Mouse (Mus musculus): ENCODE results near the gene Hvcn1. TPM values are rescaled to one million over a fixed set of nuclear protein-coding genes. Genes with fewer than 3 reads are reported as not detected.
A peak's percentile ranks its signal among the peaks of the same experiment; 100 is the strongest.

Gene Hvcn1
- total and polyA plus RNA-seq, 3 experiments, result 0.27 to 1.6 (median 0.27) TPM

GRCm38 (mm10) chr5:122278946-122279345 lies 72.3 kb downstream of the Hvcn1 start:
- Histone ChIP-seq H3K36me3 (replicated peaks) (no peaks in the 10 kb centered on the region), H3K27me3 (ENCODE audit: insufficient read depth, low read length) (peaks cover 39% of the 10 kb centered on the region), H3K9me3 (replicated peaks) (no peaks in the 10 kb centered on the region), H3K4me3 (ENCODE audit: low read depth, low read length) (no peak overlapping the region), H3K4me1 (ENCODE audit: insufficient read depth, low read depth, low read length) (peaks cover 24% of the 10 kb centered on the region)
- ATAC-seq (ENCODE audit: extremely low read depth, insufficient number of reproducible peaks, low FRiP score, poor library complexity, severe bottlenecking), result no peak
- TF ChIP-seq GATA2 (IDR thresholded peaks at IDR 0.05; ENCODE audit: borderline replicate concordance, low read depth, low read length) (no peak), CTCF (IDR thresholded peaks at IDR 0.05; ENCODE audit: low read depth, low read length) (no peak), TAL1 (conservative IDR thresholded peaks at IDR 0.05; ENCODE audit: low read depth, low read length) (no peak), GATA1 (IDR thresholded peaks at IDR 0.05; ENCODE audit: borderline replicate concordance, low read length) (no peak), POLR2AphosphoS5 (IDR thresholded peaks at IDR 0.05; ENCODE audit: insufficient replicate concordance, low read depth, low read length) (no peak)
- DNase-seq (ENCODE audit: low spot score), result no peak

GRCm38 (mm10) chr5:122279799-122280421 lies 73.3 kb downstream of the Hvcn1 start:
- Histone ChIP-seq H3K4me1 (ENCODE audit: insufficient read depth, low read depth, low read length) (peaks cover 23% of the 10 kb centered on the region), H3K4me3 (ENCODE audit: low read depth, low read length) (no peak overlapping the region), H3K27me3 (ENCODE audit: insufficient read depth, low read length) (peaks cover 34% of the 10 kb centered on the region), H3K36me3 (replicated peaks) (no peaks in the 10 kb centered on the region), H3K9me3 (replicated peaks) (no peaks in the 10 kb centered on the region)
- ATAC-seq (ENCODE audit: extremely low read depth, insufficient number of reproducible peaks, low FRiP score, poor library complexity, severe bottlenecking) (no peak), DNase-seq (ENCODE audit: low spot score) (no peak)
- TF ChIP-seq GATA2 (IDR thresholded peaks at IDR 0.05; ENCODE audit: borderline replicate concordance, low read depth, low read length), result no peak
- TF ChIP-seq POLR2AphosphoS5 (IDR thresholded peaks at IDR 0.05; ENCODE audit: insufficient replicate concordance, low read depth, low read length), result no peak
- no peak for TF ChIP-seq CTCF (IDR thresholded peaks at IDR 0.05; ENCODE audit: low read depth, low read length)
- no peak for TF ChIP-seq TAL1 (conservative IDR thresholded peaks at IDR 0.05; ENCODE audit: low read depth, low read length)
- no peak for TF ChIP-seq GATA1 (IDR thresholded peaks at IDR 0.05; ENCODE audit: borderline replicate concordance, low read length)

GRCm38 (mm10) chr5:122280422-122280826 lies 73.8 kb downstream of the Hvcn1 start:
- DNase-seq (ENCODE audit: low spot score), result no peak
- Histone ChIP-seq H3K27me3 (ENCODE audit: insufficient read depth, low read length) (peaks cover 29% of the 10 kb centered on the region), H3K36me3 (replicated peaks) (no peaks in the 10 kb centered on the region), H3K4me3 (ENCODE audit: low read depth, low read length) (no peak overlapping the region), H3K4me1 (ENCODE audit: insufficient read depth, low read depth, low read length) (peaks cover 28% of the 10 kb centered on the region), H3K9me3 (replicated peaks) (no peaks in the 10 kb centered on the region)
- no peak for ATAC-seq (ENCODE audit: extremely low read depth, insufficient number of reproducible peaks, low FRiP score, poor library complexity, severe bottlenecking)
- no peak for TF ChIP-seq CTCF (IDR thresholded peaks at IDR 0.05; ENCODE audit: low read depth, low read length)
- TF ChIP-seq TAL1 (conservative IDR thresholded peaks at IDR 0.05; ENCODE audit: low read depth, low read length), result no peak
- no peak for TF ChIP-seq GATA1 (IDR thresholded peaks at IDR 0.05; ENCODE audit: borderline replicate concordance, low read length)
- TF ChIP-seq GATA2 (IDR thresholded peaks at IDR 0.05; ENCODE audit: borderline replicate concordance, low read depth, low read length), result no peak
- no peak for TF ChIP-seq POLR2AphosphoS5 (IDR thresholded peaks at IDR 0.05; ENCODE audit: insufficient replicate concordance, low read depth, low read length)

GRCm38 (mm10) chr5:122280827-122281462 lies 74.3 kb downstream of the Hvcn1 start:
- ATAC-seq (ENCODE audit: extremely low read depth, insufficient number of reproducible peaks, low FRiP score, poor library complexity, severe bottlenecking), result no peak
- Histone ChIP-seq H3K4me1 (ENCODE audit: insufficient read depth, low read depth, low read length) (peaks cover 33% of the 10 kb centered on the region), H3K36me3 (replicated peaks) (no peaks in the 10 kb centered on the region), H3K4me3 (ENCODE audit: low read depth, low read length) (no peak overlapping the region), H3K27me3 (ENCODE audit: insufficient read depth, low read length) (peaks cover 24% of the 10 kb centered on the region), H3K9me3 (replicated peaks) (no peaks in the 10 kb centered on the region)
- TF ChIP-seq GATA1 (IDR thresholded peaks at IDR 0.05; ENCODE audit: borderline replicate concordance, low read length), result no peak
- TF ChIP-seq TAL1 (conservative IDR thresholded peaks at IDR 0.05; ENCODE audit: low read depth, low read length), result no peak
- TF ChIP-seq CTCF (IDR thresholded peaks at IDR 0.05; ENCODE audit: low read depth, low read length), result no peak
- TF ChIP-seq GATA2 (IDR thresholded peaks at IDR 0.05; ENCODE audit: borderline replicate concordance, low read depth, low read length), result no peak
- no peak for TF ChIP-seq POLR2AphosphoS5 (IDR thresholded peaks at IDR 0.05; ENCODE audit: insufficient replicate concordance, low read depth, low read length)
- no peak for DNase-seq (ENCODE audit: low spot score)

GRCm38 (mm10) chr5:122283828-122284182 lies 77.2 kb downstream of the Hvcn1 start:
- TF ChIP-seq CTCF (IDR thresholded peaks at IDR 0.05; ENCODE audit: low read depth, low read length), result no peak
- no peak for TF ChIP-seq GATA1 (IDR thresholded peaks at IDR 0.05; ENCODE audit: borderline replicate concordance, low read length)
- TF ChIP-seq TAL1 (conservative IDR thresholded peaks at IDR 0.05; ENCODE audit: low read depth, low read length), result no peak
- TF ChIP-seq POLR2AphosphoS5 (IDR thresholded peaks at IDR 0.05; ENCODE audit: insufficient replicate concordance, low read depth, low read length), result no peak
- TF ChIP-seq GATA2 (IDR thresholded peaks at IDR 0.05; ENCODE audit: borderline replicate concordance, low read depth, low read length), result no peak
- H3K4me3 ChIP-seq (ENCODE audit: low read depth, low read length), result peak overlapping the region; percentile 76
- ATAC-seq (ENCODE audit: extremely low read depth, insufficient number of reproducible peaks, low FRiP score, poor library complexity, severe bottlenecking) (no peak), DNase-seq (ENCODE audit: low spot score) (no peak)
- H3K4me1 ChIP-seq (ENCODE audit: insufficient read depth, low read depth, low read length), result peaks cover 36% of the 10 kb centered on the region
- H3K36me3 ChIP-seq (replicated peaks), result peaks cover 27% of the 10 kb centered on the region
- peaks cover 16% of the 10 kb centered on the region for H3K27me3 ChIP-seq (ENCODE audit: insufficient read depth, low read length)
- H3K9me3 ChIP-seq (replicated peaks), result no peaks in the 10 kb centered on the region

- no peaks in the 10 kb centered on the region for H3K9me3 ChIP-seq (replicated peaks)
- peaks cover 32% of the 10 kb centered on the region for H3K36me3 ChIP-seq (replicated peaks)
- DNase-seq (ENCODE audit: low spot score) (peak; percentile 87), ATAC-seq (ENCODE audit: extremely low read depth, insufficient number of reproducible peaks, low FRiP score, poor library complexity, severe bottlenecking) (peak; percentile 81)
- TF ChIP-seq GATA1 (IDR thresholded peaks at IDR 0.05; ENCODE audit: borderline replicate concordance, low read length), result no peak
- TF ChIP-seq TAL1 (conservative IDR thresholded peaks at IDR 0.05; ENCODE audit: low read depth, low read length), result no peak
- TF ChIP-seq CTCF (IDR thresholded peaks at IDR 0.05; ENCODE audit: low read depth, low read length), result no peak
- TF ChIP-seq POLR2AphosphoS5 (IDR thresholded peaks at IDR 0.05; ENCODE audit: insufficient replicate concordance, low read depth, low read length), result no peak
- TF ChIP-seq GATA2 (IDR thresholded peaks at IDR 0.05; ENCODE audit: borderline replicate concordance, low read depth, low read length), result no peak
- peaks cover 16% of the 10 kb centered on the region for H3K27me3 ChIP-seq (ENCODE audit: insufficient read depth, low read length)
- H3K4me3 ChIP-seq (ENCODE audit: low read depth, low read length), result peak within 1 kb of the TSS; percentile 76
- peaks cover 39% of the 10 kb centered on the region for H3K4me1 ChIP-seq (ENCODE audit: insufficient read depth, low read depth, low read length)
Observed at GRCm38 (mm10) chr5:122284183-122285028, 77.8 kb downstream of the Hvcn1 start, which contains the start of gene Pptc7. Gene Pptc7, plus strand, starts transcription at chr5:122284365.
